Mouse (Mus musculus) hindbrain, embryonic 14.5 days (tissue): ENCODE results near the gene Wsb2. TPM values are rescaled to one million over a fixed set of nuclear protein-coding genes. Genes with fewer than 3 reads are reported as not detected.
A peak's percentile ranks its signal among the peaks of the same experiment; 100 is the strongest.

Experiments used
- ATAC-seq: fragments of 200-750 bp; cut with Nextera tagmentation; 2 replicates; pipeline ENCODE4 v1.8.0; 2017; ENCODE audit warnings: moderate number of reproducible peaks, mild to moderate bottlenecking, moderate TSS enrichment, moderate library complexity; ENCODE audit not compliant: low FRiP score
- DNase-seq: peaks from one replicate; pipeline ENCODE4 v3.0.0-alpha.2; 2015; ENCODE audit warnings: low spot score
- H3K27ac ChIP-seq: fragments of 300-500 bp; sonication (generic); 2 replicates; pipeline ENCODE4 v1.5.1; 2014; ENCODE audit warnings: mild to moderate bottlenecking, moderate library complexity
- H3K27me3 ChIP-seq: fragments of 300-500 bp; sonication (generic); 2 replicates; pipeline ENCODE4 v1.6.1; 2014; ENCODE audit warnings: mild to moderate bottlenecking, low read length, mixed read lengths; ENCODE audit not compliant: control insufficient read depth, insufficient read depth
- H3K36me3 ChIP-seq: fragments of 300-500 bp; sonication (generic); replicated peaks from 2 replicates; pipeline ENCODE4 v1.6.1; 2014; ENCODE audit not compliant: control insufficient read depth, insufficient read depth
- H3K4me1 ChIP-seq: fragments of 300-500 bp; sonication (generic); replicated peaks from 2 replicates; pipeline ENCODE4 v1.6.1; 2014; ENCODE audit warnings: antibody characterized with exemption, low read length, mixed read lengths; ENCODE audit not compliant: control insufficient read depth, insufficient read depth
- H3K4me2 ChIP-seq: fragments of 300-500 bp; sonication (generic); replicated peaks from 2 replicates; pipeline ENCODE4 v1.6.1; 2014; ENCODE audit warnings: mild to moderate bottlenecking, moderate library complexity
- H3K4me3 ChIP-seq: fragments of 300-500 bp; sonication (generic); replicated peaks from 2 replicates; pipeline ENCODE4 v1.5.1; 2014; ENCODE audit warnings: mild to moderate bottlenecking, low read length
- H3K9ac ChIP-seq: fragments of 300-500 bp; sonication (generic); 2 replicates; pipeline ENCODE4 v1.6.1; 2014
- H3K9me3 ChIP-seq: fragments of 300-500 bp; sonication (generic); 2 replicates; pipeline ENCODE4 v1.6.1; 2016; ENCODE audit warnings: low read length; ENCODE audit not compliant: control insufficient read depth
- WGBS: fragments of 180-500 bp; shearing (Covaris S2); extraction: QIAGEN DNeasy Blood & Tissue Kit; methylation state at CpG from one replicate; pipeline ENCODE4 v1.1.7; 2014; 5-methylcytosine and 5-hydroxymethylcytosine counted together
- polyA plus RNA-seq: library from polyadenylated mRNA; unstranded; fragments of >200 nt; fragmentation: Nextera tagmentation; extraction: Ambion mirVana; gene quantifications from 2 replicates; pipeline ENCODE4 v1.2.1, GENCODE M21; 2014

The Wsb2 gene
- polyA plus RNA-seq: 292 and 336 TPM in 2 replicates

- peak within 1 kb of the TSS; percentile 74 for H3K4me2 ChIP-seq
- H3K4me3 ChIP-seq: peak within 1 kb of the TSS; percentile 74
- peak within 1 kb of the TSS; percentile 87 for H3K27ac ChIP-seq
- no peaks in the 10 kb centered on the region for H3K27me3 ChIP-seq
- peak; percentile 82 for ATAC-seq
- H3K4me1 ChIP-seq: peaks cover 35% of the 10 kb centered on the region
- H3K36me3 ChIP-seq: no peaks in the 10 kb centered on the region
- H3K9ac ChIP-seq: peak within 1 kb of the TSS; percentile 88
- no peaks in the 10 kb centered on the region for H3K9me3 ChIP-seq
- DNase-seq: peak; percentile 67
- 20% methylated on average over 2 of the region's 54 CpGs for WGBS
Observed at GRCm38 (mm10) chr5:117357129-117357477, at the start of gene Wsb2. Gene Wsb2 (plus strand): TSS chr5:117357304.

- ATAC-seq (no peak), DNase-seq (peak; percentile 55)
- Histone ChIP-seq H3K4me3 (no peak overlapping the region), H3K36me3 (no peaks in the 10 kb centered on the region), H3K27me3 (no peaks in the 10 kb centered on the region), H3K9me3 (0 out of 2 replicates have a peak, but pooled peaks cover 3% of the 10 kb centered on the region), H3K9ac (no peak overlapping the region), H3K27ac (no peak overlapping the region), H3K4me1 (0 out of 2 replicates have a peak, but pooled peaks cover 4% of the 10 kb centered on the region), H3K4me2 (no peak overlapping the region)
- 44% methylated on average over 11 of the region's 11 CpGs for WGBS
Observed at GRCm38 (mm10) chr5:117307699-117308098, 49.4 kb upstream of the Wsb2 start.

- no peak overlapping the region for H3K9ac ChIP-seq
- no peak overlapping the region for H3K27ac ChIP-seq
- 31% methylated on average over 14 of the region's 14 CpGs for WGBS
- H3K4me1 ChIP-seq: 0 out of 2 replicates have a peak, but pooled peaks cover 4% of the 10 kb centered on the region
- H3K36me3 ChIP-seq: no peaks in the 10 kb centered on the region
- ATAC-seq (no peak), DNase-seq (no peak)
- peak overlapping the region; percentile 33 for H3K4me2 ChIP-seq
- H3K9me3 ChIP-seq: no peaks in the 10 kb centered on the region
- no peak overlapping the region for H3K4me3 ChIP-seq
- H3K27me3 ChIP-seq: 0 out of 2 replicates have a peak, but pooled peaks cover 19% of the 10 kb centered on the region
Observed at GRCm38 (mm10) chr5:117313420-117313819, 43.7 kb upstream of the Wsb2 start.

GRCm38 (mm10) chr5:117313909-117314308, 43.2 kb upstream of the Wsb2 start:
- Histone ChIP-seq H3K4me1 (peaks cover 7% of the 10 kb centered on the region; the same call in 1 of the 2 replicates), H3K4me2 (peak overlapping the region; percentile 33), H3K27me3 (0 out of 2 replicates have a peak, but pooled peaks cover 19% of the 10 kb centered on the region), H3K4me3 (no peak overlapping the region), H3K9me3 (no peaks in the 10 kb centered on the region), H3K36me3 (no peaks in the 10 kb centered on the region), H3K9ac (no peak overlapping the region), H3K27ac (no peak overlapping the region)
- WGBS: 43% methylated on average over 10 of the region's 10 CpGs
- ATAC-seq (no peak), DNase-seq (no peak)

GRCm38 (mm10) chr5:117314587-117315428, 42.3 kb upstream of the Wsb2 start:
- H3K4me3 ChIP-seq: no peak overlapping the region
- no peak overlapping the region for H3K27ac ChIP-seq
- H3K36me3 ChIP-seq: no peaks in the 10 kb centered on the region
- no peaks in the 10 kb centered on the region for H3K9me3 ChIP-seq
- no peak overlapping the region for H3K4me2 ChIP-seq
- WGBS: 16% methylated on average over 9 of the region's 9 CpGs
- ATAC-seq (no peak), DNase-seq (peak; percentile 24)
- H3K9ac ChIP-seq: no peak overlapping the region
- H3K4me1 ChIP-seq: peaks cover 7% of the 10 kb centered on the region; the same call in 1 of the 2 replicates
- H3K27me3 ChIP-seq: peaks cover 28% of the 10 kb centered on the region; the same call in 1 of the 2 replicates

GRCm38 (mm10) chr5:117318741-117319629, 38.1 kb upstream of the Wsb2 start, which contains the start of gene Vsig10:
Gene Vsig10 (plus strand): TSS chr5:117319083.
- Histone ChIP-seq H3K9ac (peak within 1 kb of the TSS; percentile 57), H3K27me3 (peaks cover 35% of the 10 kb centered on the region), H3K4me3 (peak within 1 kb of the TSS; percentile 71), H3K27ac (peak within 1 kb of the TSS; percentile 51; the same call in 1 of the 2 replicates), H3K4me2 (peak within 1 kb of the TSS; percentile 97), H3K9me3 (no peaks in the 10 kb centered on the region), H3K36me3 (no peaks in the 10 kb centered on the region), H3K4me1 (peaks cover 7% of the 10 kb centered on the region; the same call in 1 of the 2 replicates)
- peak; percentile 65; the same call in 1 of the 2 replicates for ATAC-seq
- WGBS: under 1% methylated on average over 67 of the region's 81 CpGs
- DNase-seq: peak; percentile 36

- Histone ChIP-seq H3K4me1 (peaks cover 1% of the 10 kb centered on the region; the same call in 1 of the 2 replicates), H3K9ac (no peak overlapping the region), H3K27ac (no peak overlapping the region), H3K36me3 (no peaks in the 10 kb centered on the region), H3K9me3 (no peaks in the 10 kb centered on the region), H3K4me2 (no peak overlapping the region), H3K4me3 (no peak overlapping the region), H3K27me3 (peaks cover 20% of the 10 kb centered on the region)
- ATAC-seq (no peak), DNase-seq (no peak)
- WGBS: 87% methylated on average over 9 of the region's 9 CpGs
Observed at GRCm38 (mm10) chr5:117323751-117324150, 33.4 kb upstream of the Wsb2 start.

- Histone ChIP-seq H3K4me1 (no peaks in the 10 kb centered on the region), H3K27me3 (no peaks in the 10 kb centered on the region), H3K27ac (no peak overlapping the region), H3K9me3 (no peaks in the 10 kb centered on the region), H3K36me3 (no peaks in the 10 kb centered on the region), H3K4me2 (no peak overlapping the region), H3K4me3 (no peak overlapping the region), H3K9ac (no peak overlapping the region)
- 79% methylated on average over 6 of the region's 6 CpGs for WGBS
- no peak for DNase-seq
- no peak for ATAC-seq
Observed at GRCm38 (mm10) chr5:117326408-117326807, 30.7 kb upstream of the Wsb2 start.

- ATAC-seq (no peak), DNase-seq (no peak)
- H3K4me1 ChIP-seq: no peaks in the 10 kb centered on the region
- H3K4me3 ChIP-seq: no peak overlapping the region
- H3K9ac ChIP-seq: no peak overlapping the region
- H3K27me3 ChIP-seq: no peaks in the 10 kb centered on the region
- WGBS: 92% methylated on average over 7 of the region's 7 CpGs
- H3K4me2 ChIP-seq: no peak overlapping the region
- no peaks in the 10 kb centered on the region for H3K36me3 ChIP-seq
- no peaks in the 10 kb centered on the region for H3K9me3 ChIP-seq
- no peak overlapping the region for H3K27ac ChIP-seq
Observed at GRCm38 (mm10) chr5:117330457-117330856, 26.6 kb upstream of the Wsb2 start.
